Mouse (Mus musculus) cortical plate, adult 2 months (tissue): ENCODE results near the gene Dgcr8.

Experiments used
- CTCF ChIP-seq: fragments of 200-500 bp; IDR thresholded peaks from 2 replicates; pipeline ENCODE4 v1.5.1; 2011; ENCODE audit warnings: mild to moderate bottlenecking, control low read depth, low read length; ENCODE audit not compliant: insufficient read depth; ENCODE audit errors: extremely low read depth
- POLR2A ChIP-seq: fragments of 200-500 bp; IDR thresholded peaks from 2 replicates; pipeline ENCODE4 v1.6.1; 2011; ENCODE audit warnings: mild to moderate bottlenecking, low read length, control low read depth; ENCODE audit not compliant: insufficient read depth; ENCODE audit errors: extremely low read depth

GRCm38 (mm10) chr16:18236676-18237501 is 52.2 kb downstream of the Dgcr8 start:
- no peak for TF ChIP-seq CTCF
- TF ChIP-seq POLR2A: no peak
